Mouse (Mus musculus) 3T3-L1 (cell line): Measurements from ENCODE around the gene Slc36a2.

Experiments
- DNase-seq: peaks from one replicate; pipeline ENCODE4 v3.0.0-alpha.2; 2015; ENCODE audit warnings: low read depth, low spot score

The Slc36a2 gene

GRCm38 (mm10) chr11:55184733-55185291 lies at the start of gene Slc36a2:
TSS of gene Slc36a2 (minus strand) at chr11:55185077.
- no peak for DNase-seq

DNA sequence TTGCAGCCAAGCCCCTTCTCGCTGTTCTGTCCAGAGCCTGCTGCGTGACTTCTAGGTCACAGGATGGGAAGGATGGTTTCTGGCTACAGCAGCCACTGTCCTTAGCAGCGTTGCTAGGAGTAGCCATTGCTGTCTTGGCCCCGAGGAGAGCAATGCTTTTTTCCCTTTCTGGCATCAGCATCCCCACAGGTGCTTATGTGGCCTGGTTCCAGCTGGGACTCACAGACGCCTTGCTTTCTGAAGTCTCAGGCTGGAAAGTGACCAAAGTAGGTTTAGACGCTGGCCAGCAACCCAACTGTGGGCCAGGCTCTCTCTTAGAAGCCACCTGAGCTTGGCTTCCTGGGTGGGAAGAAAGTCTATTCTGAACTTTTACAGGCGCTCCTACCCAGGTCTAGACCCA lies 49.4 kb upstream of the Slc36a2 start:
- DNase-seq: no peak

DNA sequence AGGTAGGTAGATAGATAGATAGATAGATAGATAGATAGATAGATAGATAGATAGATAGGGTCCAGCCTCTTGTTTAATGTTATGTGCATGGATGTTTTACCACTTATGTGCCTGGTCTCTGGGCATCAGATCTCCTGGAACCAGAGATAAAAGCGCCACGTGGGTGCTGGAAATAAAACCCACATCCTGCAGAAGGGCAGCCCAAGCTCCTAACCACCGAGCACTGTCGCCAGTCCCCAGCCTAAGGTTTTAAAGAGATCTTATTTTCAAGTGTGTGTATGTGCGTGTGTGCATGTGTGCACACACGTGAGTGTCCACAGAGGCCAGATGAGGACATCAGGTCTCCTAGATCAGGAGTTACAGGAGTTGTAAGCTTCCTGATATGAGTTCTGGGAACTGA lies 46.2 kb upstream of the Slc36a2 start:
- no peak for DNase-seq

DNA sequence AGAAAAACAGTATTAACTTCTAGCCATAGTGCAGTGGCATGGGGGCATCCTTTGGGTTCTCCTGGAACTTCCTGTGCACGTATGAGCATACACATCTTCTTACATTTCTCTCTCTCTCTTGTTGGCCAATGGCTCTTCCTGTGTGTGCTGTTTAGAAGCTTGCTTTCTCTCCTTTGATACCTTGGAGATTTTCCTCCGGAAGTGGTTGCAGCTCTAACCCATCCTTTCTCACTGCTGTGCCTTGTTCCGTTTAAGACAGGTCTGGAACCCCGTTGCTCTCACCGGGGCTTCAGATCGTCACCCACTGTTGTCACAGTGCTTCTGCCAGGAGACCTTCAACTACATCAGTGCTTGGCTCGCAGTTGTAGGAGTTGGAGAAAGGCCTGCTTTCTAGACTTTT lies 36.4 kb upstream of the Slc36a2 start:
- DNase-seq: no peak

GRCm38 (mm10) chr11:55218473-55218872 lies 33.6 kb upstream of the Slc36a2 start:
- DNase-seq: no peak

GRCm38 (mm10) chr11:55217880-55218279 lies 33.0 kb upstream of the Slc36a2 start:
- no peak for DNase-seq

GRCm38 (mm10) chr11:55217418-55217817 lies 32.5 kb upstream of the Slc36a2 start:
- no peak for DNase-seq

DNA sequence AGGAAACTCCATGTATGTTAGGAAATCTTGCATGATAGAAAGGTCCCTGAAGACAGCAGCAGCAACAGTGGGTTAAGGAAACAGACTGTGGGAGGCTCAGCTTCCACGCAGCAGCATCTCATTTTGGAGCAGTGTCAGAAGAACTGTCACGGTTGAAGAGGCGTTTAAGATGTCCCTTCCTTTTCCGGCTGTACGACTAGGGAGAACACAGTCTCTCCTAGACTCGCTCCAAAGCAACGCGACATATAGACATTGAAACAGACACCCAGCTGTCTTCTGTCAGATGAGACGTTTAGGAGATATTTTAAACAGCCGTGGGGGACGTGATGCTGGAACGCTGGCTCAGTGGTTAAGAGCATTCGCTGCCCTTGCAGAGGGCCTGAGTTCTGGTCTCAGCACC lies 32.0 kb upstream of the Slc36a2 start:
- DNase-seq: no peak

DNA sequence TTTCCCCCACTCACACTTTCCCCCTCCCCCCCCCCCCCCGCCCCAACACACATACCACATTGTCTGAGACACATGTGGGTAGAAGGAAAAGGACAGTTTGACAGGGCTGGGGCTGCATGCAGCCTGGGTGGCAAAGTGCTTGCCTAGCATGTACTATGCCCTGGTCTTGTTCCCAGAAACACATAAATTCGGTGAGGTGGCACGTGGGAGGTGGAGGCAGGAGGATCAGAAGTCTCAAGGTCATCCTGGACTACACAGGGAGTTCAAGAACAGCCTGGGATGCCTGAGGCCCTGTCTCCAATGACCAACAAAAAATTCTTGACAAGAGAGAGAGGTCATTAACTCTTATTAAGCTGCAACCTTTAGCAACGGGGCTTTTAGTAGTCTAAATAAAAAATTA lies 31.2 kb upstream of the Slc36a2 start:
- DNase-seq: no peak

GRCm38 (mm10) chr11:55214978-55215377 lies 30.1 kb upstream of the Slc36a2 start:
- no peak for DNase-seq

DNA sequence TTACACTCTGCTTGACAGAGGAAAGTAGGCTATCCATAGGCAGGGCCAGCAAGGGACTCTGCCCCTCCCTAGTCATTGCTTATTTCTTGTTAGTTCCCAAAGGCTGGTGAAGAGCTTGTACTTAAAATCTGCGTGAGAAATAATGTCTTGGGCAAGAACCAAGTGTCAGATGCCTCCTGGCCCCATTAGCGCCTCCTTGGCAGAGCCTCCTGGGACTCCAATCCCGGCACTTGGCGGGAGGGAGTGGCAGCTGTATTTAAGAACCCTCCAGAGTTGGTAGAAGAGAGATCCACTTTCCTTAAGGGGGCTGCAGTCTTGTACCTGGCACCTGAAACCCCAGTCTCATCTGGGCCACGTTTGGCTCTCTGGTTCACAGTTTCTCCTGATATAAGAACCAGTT lies 29.3 kb upstream of the Slc36a2 start:
- DNase-seq: no peak

GRCm38 (mm10) chr11:55213518-55213917 lies 28.6 kb upstream of the Slc36a2 start:
- DNase-seq: no peak

DNA sequence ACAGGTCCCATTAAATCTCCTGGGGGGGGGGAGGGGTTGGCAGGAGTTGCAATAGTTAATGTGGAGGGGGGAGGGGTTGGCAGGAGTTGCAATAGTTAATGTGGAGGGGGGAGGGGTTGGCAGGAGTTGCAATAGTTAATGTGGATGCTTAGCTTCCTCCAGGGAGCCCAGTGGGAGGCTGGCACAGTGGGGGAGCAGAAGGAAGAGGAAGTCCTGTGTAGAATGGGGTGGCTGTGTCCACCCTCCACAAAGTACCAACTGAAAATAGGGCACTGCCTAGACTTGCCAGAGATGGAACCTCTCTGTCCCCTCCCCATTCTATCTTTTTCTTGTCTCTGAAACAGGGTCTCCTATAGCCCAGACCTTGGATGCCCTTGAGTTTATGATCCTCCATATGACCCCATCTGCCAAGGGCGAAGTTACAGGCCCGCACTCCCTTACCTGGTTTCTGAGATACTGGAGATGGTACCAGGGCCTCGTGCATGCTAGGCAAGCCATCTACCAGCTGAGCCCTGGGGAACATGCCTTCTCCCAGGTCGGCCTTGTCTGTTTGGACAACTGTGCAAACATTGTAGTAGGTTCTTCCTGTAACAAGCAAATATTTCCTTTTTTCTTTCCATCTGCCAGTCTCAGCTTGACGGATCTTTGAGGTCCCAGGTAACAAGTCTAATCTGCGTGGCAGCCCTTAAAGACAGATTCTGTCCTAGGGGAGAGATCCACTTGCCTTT lies 24.9 kb upstream of the Slc36a2 start:
- DNase-seq: no peak

DNA sequence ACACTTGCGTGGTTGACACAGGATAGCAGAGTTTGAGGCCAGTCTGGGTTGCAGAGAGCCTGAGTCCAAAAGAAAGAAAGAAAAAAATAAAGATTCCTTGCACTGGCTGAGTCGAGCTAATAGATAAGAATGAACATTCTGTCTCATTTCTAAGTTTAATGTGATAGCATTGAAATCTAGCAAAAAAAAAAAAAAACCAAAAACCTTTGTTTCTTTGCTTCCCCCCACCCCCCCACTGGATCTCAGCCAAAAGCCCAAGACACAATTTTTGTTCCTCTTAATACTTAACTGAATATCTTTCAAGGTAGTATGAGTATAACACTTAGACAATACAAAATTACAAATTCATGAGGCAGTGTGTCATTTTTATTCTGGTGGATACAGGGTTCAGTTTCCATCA lies 24.2 kb upstream of the Slc36a2 start:
- no peak for DNase-seq

DNA sequence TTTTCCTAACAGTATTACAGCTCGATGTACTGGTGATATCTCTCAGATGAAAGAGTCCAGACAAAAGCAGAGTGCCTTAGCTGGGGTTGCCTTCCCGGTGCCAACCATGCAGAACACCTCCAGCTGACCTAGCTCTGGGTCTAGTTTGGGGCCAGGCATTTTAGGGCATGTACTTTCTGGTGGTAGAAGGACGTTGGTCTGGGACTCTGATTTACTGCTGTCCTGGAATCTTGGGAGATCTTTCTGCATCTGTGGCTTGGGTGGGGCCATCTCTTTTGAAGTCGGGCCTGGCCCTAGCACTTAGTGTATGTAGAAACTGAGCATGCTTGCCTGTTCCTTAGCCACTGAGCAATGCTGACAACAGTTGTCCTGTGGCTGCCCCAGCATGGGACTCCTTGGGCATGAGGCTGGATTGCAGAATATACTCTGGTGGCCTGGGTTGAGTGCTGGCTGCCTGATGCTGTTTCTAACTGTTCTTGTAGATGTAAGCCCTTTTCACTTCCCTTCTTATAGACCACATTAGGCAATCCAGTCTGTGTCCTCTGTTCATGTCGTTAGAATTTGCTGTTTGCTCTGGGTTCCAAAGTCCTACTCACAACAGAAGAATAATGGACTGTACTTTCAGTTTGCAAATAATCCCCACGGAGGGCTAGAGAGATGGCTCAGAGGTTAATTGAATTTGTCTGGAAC lies 23.3 kb upstream of the Slc36a2 start:
- no peak for DNase-seq

- peak; percentile 31 for DNase-seq
These were observed 19.7 kb upstream of the Slc36a2 start for GRCm38 (mm10) chr11:55204602-55205001.

- DNase-seq: peak; percentile 95
These were observed 19.3 kb upstream of the Slc36a2 start, which contains the start of gene Slc36a1 for GRCm38 (mm10) chr11:55204159-55204596. TSS of gene Slc36a1 (plus strand) at chr11:55204350.

DNA sequence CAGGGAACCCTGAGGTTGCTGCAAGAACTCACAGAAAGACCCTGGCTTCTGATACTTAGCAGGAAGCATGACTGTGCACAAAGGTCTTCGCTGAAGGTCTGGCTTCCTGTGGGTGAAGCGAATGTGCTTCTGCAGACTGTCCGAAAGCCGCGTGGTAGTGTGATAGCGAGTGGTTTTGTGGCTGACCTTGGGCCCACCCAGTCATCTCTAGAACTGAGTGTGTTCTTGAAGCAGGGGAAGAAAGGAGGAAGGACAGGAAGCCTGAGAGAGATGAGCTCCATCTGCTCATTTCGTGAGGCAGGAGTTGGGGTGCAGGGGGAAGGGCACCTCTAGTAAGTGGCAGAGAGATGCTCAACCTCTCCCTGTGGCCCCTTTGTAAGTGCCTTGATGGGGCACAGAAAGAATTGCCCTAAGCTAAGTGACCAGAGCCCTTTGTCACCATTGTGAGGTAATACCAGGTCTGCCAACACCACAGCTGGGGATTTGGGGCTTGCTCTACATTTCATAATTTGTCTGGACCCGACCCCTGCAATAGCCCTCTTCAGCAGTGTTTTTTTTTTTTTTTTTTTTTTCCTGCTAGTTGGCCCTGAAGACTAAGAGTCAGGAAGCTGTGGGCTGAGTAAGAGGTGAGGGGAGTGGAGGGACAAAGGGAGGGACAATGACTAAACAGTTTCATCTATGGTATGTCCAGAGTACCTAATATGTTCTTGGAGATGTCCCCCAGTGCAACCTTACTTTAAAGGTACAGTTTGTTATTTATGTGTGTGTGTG lies 13.0 kb upstream of the Slc36a2 start:
- no peak for DNase-seq

DNA sequence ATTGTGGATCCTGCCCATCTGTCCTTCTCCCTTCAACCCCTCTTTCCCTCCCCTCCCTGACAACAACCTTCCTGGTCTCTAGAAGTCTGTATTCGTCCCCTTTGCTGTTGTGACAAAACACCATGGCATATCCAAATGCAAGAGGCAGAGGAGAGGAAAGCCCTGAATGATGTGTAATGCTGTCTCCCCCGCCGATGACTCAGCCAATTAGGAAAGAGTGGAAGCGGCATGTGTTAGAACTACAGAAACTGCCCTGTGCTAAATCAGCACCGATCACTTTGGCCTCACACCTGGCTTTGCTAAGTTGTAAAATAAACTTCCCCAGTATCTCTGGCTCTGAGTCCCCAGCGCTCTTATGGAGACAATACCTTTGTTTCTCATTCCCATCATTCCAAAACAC lies 12.2 kb upstream of the Slc36a2 start:
- peak; percentile 29 for DNase-seq

GRCm38 (mm10) chr11:55190216-55190615 lies 5.3 kb upstream of the Slc36a2 start:
- DNase-seq: no peak

DNA sequence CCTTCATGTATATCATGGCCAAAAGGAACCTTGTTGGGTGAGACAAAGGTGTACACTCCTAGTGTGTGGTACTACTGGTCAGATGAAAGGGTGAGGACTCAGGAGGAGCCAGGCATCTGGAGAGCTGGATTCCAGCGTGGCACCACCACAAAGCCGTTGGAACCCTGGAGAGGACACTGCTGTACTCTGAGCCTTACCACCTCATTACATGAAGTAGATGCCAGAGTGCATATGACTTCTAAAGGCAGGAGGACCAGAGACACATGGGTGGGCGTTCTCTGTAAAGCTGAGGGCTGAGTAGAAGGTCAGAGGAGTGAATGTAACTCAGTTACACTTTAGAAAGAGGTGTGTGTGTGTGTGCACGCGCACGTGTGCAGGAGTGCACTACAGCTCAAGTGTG lies 2.9 kb upstream of the Slc36a2 start:
- DNase-seq: no peak

DNA sequence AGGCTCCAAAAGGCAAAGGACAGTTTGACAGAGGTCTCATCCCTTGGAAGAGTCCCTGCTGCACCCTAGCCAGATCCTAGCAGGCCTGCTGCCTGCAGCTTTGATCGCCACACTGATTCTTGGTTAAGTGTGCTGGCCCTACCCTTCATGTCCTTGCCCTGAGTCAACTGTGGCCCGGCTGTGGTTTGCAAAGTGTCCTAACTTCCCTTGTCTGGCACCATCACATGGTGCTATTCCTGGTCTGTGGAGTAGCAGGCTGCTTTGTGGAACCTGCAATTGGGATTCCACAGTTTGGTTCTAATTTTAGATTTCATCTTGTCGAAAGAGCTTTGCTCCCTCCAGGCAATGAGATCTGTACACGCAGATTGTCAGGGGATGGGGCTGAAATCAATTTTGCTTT lies 2.4 kb upstream of the Slc36a2 start:
- DNase-seq: no peak
